Mouse (Mus musculus) retina, embryonic 14.5 days (tissue): Measurements from ENCODE around the gene Gjb6.
A peak's percentile ranks its signal among the peaks of the same experiment; 100 is the strongest.

Source experiments
- DNase-seq: peaks from one replicate; pipeline ENCODE4 v3.0.0-alpha.2; 2015; ENCODE audit warnings: low spot score

Gjb6 gene

DNA sequence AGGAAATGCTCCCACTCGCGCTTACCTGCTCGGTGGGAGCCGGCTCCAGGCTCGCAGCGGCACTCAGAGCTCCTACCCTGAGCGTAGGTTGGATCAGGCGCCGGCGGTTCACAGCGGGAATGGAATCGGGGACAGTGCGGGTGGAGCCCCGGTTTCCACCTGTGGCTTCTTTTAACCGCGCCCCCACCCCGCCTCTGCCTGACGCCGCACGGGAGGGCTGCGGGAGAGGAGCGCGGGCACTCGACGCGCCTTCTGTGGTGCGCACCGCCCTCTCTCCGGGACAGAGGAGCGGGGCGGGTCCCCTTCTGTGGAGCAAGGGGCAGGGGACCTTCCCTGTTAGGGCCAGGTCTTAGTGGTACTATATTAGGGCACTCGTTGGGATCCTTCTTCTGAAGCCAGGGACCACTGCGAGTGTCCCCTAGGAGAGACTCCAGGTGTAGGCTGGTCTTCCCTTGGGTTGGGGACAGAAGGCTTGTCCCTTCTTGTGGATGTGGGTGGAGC is at the start of gene Gjb6:
Gene Gjb6 (minus strand): TSS at position 451 of the 501 bp plus-strand sequence.
- peak; percentile 22 for DNase-seq

DNA sequence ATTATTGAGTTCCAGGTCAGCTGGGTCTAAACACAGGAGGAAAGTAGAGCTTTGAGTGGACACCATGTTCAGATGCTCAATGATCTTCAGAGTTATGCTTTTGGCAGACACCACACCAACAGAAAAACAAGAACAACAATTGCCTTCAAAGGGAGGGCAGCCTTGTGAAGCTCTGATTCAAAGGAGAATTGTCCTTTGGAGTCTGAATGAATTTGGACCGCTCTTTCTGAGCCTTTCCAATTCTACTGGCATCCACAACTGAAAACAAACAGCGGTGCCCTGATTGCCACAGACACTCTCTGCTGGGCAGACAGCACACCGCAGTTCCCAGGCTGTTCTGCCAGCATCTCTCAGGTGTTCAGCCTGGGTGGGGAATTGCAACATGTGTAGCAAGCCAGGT is 32.1 kb upstream of the Gjb6 start:
- DNase-seq: no peak

DNA sequence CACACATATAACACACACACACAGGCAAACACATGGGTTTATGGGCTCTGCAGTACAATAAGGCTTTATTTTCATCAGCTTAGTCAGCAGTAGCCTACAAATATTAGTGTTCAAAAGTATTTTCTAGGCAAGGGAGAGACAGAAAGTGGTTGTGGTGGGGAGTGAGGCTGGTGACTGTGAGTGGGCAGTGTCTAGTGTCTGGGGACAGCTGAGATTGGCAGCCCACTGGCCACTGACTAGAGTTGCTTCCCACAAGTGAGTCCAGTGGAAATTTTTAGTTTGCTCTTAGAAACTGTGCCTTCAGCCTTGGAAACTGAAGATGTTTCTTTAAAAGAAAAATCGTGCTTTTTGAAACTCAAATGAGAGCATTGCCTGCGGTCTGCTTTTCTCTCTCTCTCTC is 28.4 kb upstream of the Gjb6 start:
- no peak for DNase-seq

DNA sequence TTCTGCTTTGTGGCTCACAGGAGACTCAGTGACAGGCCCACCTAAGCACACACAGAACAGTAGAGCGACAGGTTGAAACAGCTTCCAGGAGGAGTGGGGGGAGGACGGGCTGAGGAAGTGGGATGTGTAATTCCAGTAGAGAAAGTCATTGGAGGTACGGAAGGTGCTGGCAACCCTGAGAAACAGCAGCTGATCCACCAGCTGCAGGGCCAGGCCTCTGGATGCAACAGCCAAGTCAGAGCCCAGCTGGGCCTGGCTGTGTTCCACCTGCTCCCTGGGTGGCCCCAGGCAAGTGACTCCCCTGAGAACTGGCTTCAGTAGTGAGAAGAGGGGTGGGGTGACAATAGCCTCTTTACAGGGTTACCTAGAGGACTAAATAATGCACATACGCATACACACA is 27.8 kb upstream of the Gjb6 start:
- no peak for DNase-seq

DNA sequence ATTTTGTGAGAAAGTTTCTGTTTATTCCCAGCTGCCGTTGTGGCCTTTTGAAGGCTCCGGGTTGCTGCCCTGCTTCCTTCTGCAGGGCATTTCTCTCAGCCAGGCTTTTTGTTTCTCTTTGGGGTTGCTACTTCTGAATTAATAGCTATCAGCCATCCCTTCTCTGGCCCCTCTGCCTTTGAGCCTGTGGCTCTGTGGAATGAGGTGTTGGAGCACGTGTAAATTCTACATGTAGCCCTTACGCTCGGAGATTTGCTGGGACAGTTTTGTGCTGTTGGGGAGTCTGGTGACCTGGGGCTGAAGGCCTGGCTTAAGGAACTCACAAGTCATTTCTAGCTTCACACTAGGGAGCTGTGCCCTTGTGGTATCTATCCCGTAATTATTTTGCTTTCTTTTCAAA is 21.5 kb upstream of the Gjb6 start:
- DNase-seq: no peak

DNA sequence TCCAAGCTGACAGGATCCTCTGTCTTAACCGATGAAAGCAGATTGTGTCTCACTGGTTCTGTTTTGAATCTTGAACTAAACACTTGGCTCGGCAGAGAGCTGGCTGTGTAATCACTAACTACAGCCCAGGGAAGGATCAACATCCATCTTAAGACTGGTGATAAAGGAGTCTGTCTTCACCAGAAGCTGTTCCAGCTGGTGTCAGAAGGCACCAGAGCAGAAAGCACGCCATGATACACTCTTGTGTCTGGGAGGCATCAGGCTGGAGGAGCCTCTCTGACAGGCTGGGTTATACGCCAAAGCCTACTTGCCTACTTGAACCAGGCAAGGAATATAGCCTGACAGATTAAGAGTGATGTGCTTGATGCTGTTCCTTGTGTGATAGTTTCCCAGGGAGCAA is 12.3 kb upstream of the Gjb6 start:
- DNase-seq: no peak

DNA sequence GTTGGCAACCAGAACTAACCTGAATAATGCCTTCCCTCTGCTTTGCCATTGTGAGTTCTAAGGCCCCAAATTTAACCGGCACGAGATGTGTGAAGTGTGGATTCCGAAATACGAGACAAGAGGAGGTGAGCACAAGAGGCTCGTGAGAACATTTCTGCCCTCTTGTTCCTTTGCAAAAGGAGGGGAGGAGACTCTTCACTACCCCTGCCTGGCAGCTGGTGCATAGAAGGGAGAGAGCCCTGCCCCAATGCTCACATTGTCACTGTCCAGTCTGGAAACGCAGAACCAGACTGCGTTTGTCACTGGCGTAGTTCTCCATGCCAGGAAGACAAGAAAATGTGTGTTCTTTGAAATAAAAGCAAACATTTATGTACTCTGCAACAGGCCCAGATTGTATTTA is 1.9 kb upstream of the Gjb6 start:
- DNase-seq: no peak

DNA sequence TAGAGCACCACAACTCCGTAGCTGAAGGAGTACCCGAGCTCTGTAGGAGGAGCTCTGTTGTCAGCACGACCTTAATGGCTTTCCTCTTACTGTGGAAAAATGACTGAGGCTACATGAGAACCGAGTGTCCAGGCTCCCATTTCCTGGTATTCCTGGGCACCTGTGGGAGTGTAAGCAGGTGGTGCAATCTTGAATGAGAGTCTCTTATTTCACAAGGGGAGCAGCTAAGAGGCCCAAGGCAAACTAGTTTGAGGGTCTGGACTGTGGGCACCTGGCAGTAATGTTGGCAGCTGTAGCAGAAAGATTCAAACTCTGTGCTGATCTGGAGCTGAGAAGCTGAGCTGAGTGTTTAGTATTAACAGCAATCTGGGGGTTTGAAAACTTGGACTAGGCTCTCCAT is 6.0 kb downstream of the Gjb6 start:
- DNase-seq: no peak

DNA sequence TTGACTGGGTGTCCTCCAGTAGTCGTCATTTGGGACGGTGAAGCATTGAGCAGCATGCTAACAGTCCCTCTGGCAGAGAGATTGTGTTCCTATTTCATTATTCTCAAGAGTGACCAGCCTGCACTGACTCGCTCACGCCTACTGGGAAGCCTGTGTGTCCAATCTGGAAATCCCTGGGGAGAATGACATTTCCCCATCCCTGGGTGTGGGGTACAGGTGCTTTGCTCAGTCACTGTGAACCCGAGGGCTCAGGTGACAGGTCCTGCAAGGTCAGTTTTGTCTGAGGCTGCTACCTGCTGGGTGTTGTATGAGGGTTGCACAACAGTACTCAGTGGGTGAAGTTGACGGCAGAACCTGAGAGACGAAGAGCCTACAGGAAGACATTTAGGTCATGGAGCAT is 11.1 kb downstream of the Gjb6 start:
- no peak for DNase-seq

DNA sequence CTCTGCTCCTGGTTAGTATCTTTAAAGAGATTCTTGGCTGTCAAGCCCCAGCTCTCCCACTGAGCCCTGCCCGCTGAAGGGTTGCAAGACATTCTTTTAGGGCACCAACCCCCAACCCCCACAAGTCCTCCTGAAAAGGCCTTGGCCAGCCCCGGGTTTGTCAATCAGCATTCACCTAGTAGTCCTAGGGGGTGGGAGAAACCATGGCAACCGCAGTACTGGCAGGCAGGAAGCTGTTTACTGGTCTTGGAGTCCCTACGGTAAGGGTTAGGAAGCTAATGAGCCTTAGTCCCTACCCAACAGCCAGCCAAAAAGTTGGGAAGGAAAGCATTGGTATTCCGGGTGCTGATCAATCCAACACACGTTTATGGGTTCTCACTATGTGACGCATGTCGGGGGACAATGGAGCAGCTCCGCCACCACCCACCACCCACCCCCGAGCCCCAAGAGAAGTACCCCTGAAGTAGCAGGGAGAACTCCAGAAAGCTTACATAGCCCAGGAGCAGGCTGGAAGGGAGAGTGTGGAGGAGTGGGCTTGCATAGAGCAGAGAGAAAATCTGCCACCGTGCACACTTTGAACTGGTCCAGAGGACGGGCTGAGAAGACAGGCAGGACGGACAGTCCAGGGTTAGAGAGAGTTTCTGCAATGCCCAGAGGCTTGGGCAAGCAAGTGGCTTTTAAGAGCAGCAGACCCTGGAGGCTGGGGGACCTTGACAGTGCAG is 17.4 kb downstream of the Gjb6 start, which contains the start of gene Gm4491:
Gene Gm4491 (minus strand): TSS at position 61 of the 722 bp plus-strand sequence.
- peak; percentile 25 for DNase-seq

DNA sequence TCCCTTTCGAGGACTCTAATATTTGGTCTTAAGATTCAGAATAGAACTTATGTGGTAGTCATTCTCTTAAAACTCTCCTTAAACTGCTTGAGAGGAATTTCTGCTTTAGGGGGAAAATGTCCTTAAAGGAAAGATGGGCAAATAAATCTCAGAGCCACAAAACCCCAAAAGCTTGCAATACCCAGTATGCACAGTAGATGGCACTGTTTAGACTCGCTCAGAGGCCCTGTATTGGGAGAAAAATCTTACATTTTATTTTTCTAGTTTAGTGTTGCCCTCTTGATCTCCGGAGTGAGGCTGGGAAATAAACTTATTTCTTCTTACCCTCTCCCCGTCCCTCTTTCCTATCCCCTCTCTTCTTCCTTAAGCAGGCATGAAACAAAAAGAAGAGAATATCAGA is 24.2 kb downstream of the Gjb6 start:
- DNase-seq: peak; percentile 87

DNA sequence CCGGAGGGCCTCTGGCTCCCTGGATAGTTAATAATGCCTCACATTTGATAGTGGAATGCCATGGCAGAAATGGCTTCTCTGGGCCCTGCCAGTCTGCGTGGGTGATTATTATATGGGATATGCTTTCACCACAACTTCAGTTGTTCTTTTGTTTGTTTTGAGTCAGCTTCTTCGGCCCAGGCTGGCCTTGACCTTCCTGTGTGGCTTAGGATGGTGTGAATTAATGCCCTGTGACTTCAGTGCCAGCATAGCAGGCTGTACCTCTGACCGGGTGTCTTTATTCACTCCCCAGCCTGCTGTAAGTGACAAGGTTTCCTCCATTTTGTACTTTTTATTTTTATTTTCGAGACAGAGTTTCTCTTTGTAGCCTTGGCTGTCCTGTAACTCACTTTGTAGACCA is 25.5 kb downstream of the Gjb6 start:
- DNase-seq: no peak

DNA sequence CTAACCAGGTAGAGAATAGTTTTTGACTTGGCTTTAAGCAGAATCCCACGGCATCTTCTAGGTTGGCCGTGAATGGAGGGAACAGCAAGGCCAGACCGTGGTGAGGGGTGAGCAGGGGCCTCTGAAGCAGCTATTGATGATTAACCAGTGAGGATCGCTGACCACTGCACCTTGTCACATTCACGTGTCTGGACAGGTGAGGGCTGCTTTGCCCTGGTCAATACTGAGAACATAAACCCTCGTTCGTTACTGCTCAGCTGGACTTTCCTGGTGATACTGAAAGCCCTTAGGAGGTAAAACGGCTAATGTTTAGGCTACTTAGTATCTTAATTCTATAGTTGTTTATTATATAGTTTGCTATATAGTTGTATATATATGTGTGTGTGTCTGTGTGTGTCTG is 26.3 kb downstream of the Gjb6 start:
- DNase-seq: no peak

DNA sequence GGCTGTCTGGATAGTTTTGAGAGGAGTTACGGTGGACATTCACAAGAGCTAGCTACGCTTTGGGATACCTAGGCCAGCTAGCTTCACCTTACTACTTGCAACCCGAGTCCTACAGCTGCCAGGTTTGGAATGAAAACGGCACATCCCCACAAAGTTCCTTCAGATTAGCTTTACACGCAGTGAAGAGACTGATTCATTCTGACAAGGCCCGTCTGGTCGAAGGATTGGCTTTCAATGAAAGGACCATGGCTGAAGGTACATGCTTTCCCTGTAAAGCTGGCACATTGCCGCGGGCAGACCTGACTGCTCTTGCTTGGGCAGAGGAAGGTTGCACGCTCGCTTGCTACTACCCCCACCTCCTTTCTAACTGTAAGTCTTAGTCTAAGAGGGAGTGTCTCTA is 27.7 kb downstream of the Gjb6 start:
- no peak for DNase-seq

DNA sequence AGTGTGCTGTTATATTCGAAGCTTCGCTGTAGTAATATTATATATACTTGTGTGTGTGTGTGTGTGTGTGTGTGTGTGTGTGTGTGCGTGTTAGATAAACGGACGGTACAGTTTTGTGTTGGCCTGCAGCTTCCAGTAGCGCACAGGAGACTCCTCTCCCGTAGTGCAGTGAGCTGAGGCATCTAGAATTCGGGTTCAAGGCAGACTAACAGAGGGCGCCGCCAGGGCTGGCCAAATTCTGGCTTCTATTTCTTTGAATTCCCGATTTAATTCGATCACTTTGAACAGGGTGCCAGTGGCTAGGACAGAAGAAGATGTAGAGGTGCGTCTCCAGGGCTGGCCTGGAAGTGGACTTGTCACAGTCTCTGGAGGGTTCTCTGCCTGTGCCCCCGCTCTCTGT is 28.3 kb downstream of the Gjb6 start:
- DNase-seq: no peak

DNA sequence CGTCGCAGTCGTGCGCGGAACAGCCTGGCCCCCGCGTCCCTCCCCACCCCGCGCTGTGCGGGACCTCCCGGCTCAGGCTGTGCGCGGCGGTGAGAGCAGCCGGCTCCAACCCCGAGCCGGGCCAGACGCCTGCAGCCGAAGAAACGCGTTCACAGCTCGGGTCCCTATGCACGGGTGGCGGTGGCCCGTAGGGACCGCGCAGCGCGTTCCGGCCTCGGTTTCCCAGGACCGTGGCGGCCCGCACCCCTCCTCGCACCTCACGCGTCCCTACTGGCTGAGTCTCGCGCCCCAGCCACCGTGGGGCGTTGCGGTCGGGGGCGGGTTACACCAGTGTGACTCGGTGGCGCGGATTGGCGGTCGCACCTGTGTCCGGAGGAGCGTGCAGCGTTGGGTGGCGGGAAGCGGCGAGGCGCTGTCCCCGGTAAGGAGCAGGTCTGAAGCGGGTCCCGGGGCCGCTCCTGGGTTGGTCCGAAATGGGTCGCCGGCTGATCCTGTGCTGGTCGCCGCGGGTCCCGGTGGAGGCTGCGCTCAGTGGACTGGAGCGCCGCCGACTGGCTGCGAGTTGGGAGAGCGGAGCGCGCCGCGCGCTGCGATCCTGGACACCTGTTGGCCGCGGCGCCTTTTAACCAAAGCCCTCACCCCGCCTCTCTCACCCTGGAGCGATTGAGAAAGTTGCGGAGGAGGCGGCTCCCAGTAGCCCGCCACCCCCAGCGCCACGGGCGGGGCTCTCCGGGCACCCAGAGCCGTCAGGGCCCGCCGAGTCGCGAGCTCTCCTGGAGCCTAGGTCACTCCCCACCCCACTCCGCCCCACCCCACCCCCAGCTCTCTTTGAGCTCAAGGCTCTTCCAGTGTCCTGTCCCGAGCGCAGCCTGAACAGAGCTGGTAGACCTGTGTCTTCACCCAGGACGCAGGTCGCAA is 29.0 kb downstream of the Gjb6 start, which contains the start of gene Gjb2:
Gene Gjb2 (minus strand): TSS at position 597 of the 918 bp plus-strand sequence.
- DNase-seq: peak; percentile 59

DNA sequence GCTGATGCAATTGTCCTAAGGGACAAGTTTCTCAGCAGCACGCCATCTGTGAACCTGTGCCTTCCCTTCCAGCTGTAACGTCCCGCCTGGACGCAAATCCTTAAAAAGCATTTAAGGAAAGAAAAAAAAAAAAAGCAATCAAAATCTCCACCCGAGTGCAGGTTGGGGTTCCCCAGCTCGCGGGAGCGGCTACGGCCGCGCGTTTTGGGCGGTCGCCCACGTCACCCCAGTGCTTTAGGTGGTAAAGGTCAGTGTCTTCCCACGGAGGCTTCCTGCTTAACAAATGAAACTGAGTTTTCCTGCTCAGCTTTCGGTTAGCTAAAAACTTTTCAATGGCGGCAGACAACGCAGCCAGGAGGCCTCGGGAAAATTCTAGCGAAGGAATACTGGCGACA is 29.7 kb downstream of the Gjb6 start:
- DNase-seq: no peak

DNA sequence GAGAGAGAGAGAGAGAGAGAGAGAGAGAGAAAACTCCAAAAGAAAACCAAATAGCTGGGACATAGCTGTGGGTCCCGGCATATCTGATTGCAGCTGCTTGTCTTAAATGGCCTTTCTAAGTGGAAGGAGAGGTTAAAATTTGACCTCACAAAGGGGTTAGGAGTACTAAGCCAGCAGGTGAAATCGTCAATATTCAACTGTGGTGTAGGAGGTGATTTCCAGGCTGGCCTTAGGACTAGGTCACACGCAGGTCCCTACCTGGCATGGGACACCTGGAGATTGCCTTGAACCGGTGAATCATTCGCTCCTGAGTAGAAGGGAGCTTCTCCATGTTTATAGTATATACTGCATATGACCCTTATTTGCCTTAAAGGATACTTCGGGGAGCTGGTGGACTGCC is 30.3 kb downstream of the Gjb6 start:
- DNase-seq: no peak

DNA sequence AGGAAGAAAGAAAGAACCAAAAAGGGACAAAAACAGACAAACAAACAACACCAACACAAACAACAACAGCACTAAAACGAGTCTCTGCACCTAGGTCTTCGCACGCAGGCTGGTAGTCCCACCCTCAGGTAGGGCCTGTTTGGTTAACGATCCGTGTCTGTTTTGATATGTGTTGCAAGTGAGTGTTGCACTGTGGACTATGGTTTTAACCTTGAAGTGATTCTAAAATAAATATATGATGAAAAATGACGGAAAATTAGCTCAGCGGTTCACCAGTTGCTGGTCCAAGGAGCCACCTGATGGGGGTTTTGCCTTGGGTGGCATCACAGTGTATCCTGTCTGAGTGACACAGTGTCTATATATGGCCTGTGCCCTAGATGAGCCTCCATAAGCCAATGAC is 31.8 kb downstream of the Gjb6 start:
- DNase-seq: no peak

DNA sequence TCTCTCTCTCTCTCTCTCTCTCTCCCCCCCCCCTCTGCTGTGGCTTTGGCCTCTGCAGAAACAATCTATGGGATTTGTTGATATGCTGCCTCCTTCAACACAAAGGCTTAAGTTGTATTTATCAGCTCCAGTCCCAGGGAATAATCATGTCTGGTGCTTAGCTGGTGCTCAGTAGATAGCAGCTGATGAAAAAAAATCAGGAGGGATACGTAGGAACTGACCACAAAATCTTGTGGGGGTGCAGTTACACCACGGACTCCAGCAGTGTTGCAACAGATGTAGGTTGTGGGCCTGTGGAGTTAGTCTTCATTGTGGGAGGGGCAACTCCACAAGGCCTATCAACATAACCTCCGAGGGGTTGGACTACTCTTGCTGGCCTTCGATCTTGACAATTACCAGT is 37.6 kb downstream of the Gjb6 start:
- no peak for DNase-seq

DNA sequence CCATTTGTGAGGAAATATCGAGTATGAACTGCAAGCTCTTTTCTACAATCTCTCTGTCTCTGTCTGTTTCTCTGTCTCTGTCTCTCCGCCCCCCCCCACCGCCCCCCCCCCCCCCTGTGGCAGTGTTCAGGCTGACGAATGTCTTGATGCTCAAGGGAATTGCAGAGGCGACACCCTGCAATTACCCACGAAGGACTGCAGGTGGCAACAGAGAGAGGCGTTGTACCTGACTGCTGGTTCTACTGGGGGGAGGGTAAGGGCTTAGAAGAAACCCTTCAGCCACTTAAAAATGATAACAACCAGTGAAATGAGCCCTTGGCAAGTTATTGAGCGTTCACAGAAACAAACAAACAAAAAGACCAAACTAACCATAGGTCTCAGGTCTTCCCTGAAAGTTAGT is 40.4 kb downstream of the Gjb6 start:
- DNase-seq: peak; percentile 73

DNA sequence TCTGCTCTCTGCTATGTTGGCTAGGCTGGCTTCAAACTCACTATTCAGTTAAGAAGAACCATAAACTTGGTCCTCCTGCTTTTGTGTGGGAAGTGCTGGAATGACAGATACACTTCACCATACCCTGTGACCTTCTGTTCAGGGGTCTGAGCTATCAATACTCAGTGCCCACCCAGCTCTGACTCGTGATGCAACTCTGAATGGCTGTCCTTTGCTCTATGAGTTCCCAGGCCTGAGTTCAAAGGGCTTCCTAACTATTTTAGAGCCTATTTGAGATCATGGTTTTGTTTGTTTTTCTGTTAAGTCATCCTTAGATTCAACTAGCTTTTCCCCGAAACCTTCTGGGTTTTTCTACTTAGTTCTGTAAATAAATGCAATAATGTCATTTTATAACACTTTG is 43.4 kb downstream of the Gjb6 start:
- no peak for DNase-seq

DNA sequence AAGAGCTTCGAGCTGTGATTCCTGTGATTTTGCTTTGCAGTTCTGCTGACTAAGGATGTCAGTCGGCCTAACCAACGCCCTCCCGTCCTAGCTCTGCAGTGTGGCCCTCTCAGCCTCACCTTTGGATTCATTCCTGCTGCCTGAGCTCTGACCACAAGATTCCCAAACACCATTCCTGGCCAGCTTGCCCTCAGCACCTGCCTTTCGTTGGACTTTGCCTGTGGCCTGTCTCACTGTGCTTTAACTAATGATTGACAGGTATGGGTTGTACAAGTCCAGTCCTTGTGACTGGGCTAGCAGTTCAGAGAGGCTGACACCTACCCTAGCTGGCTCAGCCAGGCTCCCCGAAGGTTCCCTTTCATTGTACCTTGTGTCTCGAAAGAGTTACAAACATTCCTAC is 44.3 kb downstream of the Gjb6 start:
- no peak for DNase-seq
